42 mouse cellular contexts compared by ENCODE assay signal in the genomic region with DNA sequence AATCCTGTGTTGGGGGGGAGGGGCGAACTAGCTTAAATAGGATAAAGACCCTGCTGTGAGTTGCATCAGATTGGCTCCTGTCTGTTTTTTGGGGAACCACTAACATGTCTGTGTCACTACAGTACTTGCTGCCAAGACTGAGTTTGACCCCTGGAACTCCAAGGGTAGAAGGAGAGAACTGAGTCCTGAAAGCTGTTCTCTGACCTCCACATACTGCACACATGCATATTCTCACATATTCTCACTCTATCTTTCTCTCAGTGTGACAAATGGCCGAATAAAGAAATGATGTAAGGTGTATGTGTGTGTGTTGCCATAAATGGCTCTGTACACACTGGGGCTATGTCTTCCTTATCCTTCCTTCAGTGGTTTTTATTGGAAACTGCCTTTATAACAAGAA. TPM values are rescaled to one million over a fixed set of nuclear protein-coding genes. Genes with fewer than 3 reads are reported as not detected.
"Had no signal": no experiment of that assay in that cellular context is flagged by ENCODE, and none has a peak within 500 bp of the region (broad histone marks: within the 10 kb centered on the region; RNA-seq: fewer than 3 reads in every experiment).

No protein-coding gene starts in this region.

- H3K4me3 ChIP-seq: heart, embryonic 10.5 days; heart, embryonic 12.5 days; hindbrain, embryonic 13.5 days; hindbrain, embryonic 15.5 days; kidney, embryonic 15.5 days; limb, embryonic 13.5 days; limb, embryonic 15.5 days had no signal

- H3K9me3 ChIP-seq: heart, embryonic 10.5 days; hindbrain, embryonic 13.5 days; hindbrain, embryonic 15.5 days; kidney, embryonic 15.5 days; limb, embryonic 13.5 days; limb, embryonic 15.5 days had no signal

- H3K9ac ChIP-seq: forebrain, postnatal 0 days; heart, embryonic 12.5 days; hindbrain, embryonic 13.5 days; hindbrain, embryonic 15.5 days; kidney, embryonic 15.5 days; limb, embryonic 13.5 days; limb, embryonic 15.5 days had no signal

- H3K27me3 ChIP-seq: heart, embryonic 12.5 days; hindbrain, embryonic 13.5 days; hindbrain, embryonic 15.5 days; kidney, embryonic 15.5 days; limb, embryonic 13.5 days; limb, embryonic 15.5 days had no signal

- H3K4me2 ChIP-seq: heart, embryonic 12.5 days; hindbrain, embryonic 13.5 days; hindbrain, embryonic 15.5 days; kidney, embryonic 15.5 days; limb, embryonic 13.5 days; limb, embryonic 15.5 days had no signal

- ATAC-seq: forebrain, postnatal 0 days; hindbrain, postnatal 0 days; intestine, embryonic 16.5 days had no signal

- H3K27ac ChIP-seq: heart, embryonic 10.5 days; hindbrain, embryonic 13.5 days; hindbrain, embryonic 15.5 days; hindbrain, postnatal 0 days; kidney, embryonic 15.5 days; kidney, postnatal 0 days; limb, embryonic 13.5 days; limb, embryonic 15.5 days had no signal

- H3K4me1 ChIP-seq: heart, embryonic 10.5 days; heart, embryonic 12.5 days; hindbrain, embryonic 13.5 days; hindbrain, embryonic 15.5 days; kidney, embryonic 15.5 days; limb, embryonic 13.5 days; limb, embryonic 15.5 days had no signal

- DNase-seq: forebrain, postnatal 0 days; gastrocnemius, postnatal 14 days; gastrocnemius, postnatal 36 days; heart, adult 18-20 months; heart, postnatal 10 days; kidney, adult 11 months; kidney, adult 2 months; kidney, adult 9 months; kidney, postnatal 14 days; kidney, postnatal 36 days; layer of hippocampus, adult 9-11 months; layer of hippocampus, postnatal 36 days; left cerebral cortex, postnatal 4 days had no signal

- H3K36me3 ChIP-seq: heart, embryonic 10.5 days; heart, embryonic 12.5 days; hindbrain, embryonic 13.5 days; hindbrain, embryonic 15.5 days; kidney, embryonic 15.5 days; limb, embryonic 13.5 days; limb, embryonic 15.5 days had no signal

RNA-seq across cellular contexts. Expression of a gene that starts 37.0 kb away (rescaled TPM):
- total RNA-seq: forebrain, postnatal 0 days; gastrocnemius, adult 18-20 months; gastrocnemius, adult 8-10 months; gastrocnemius, postnatal 14 days; gastrocnemius, postnatal 36 days; heart, adult 18-20 months; heart, adult 8-10 months; heart, postnatal 10 days; heart, postnatal 25 days; hematopoietic stem cell, adult 5-6 weeks; hindbrain, postnatal 0 days; layer of hippocampus, adult 18-20 months; layer of hippocampus, adult 8-10 months; layer of hippocampus, postnatal 14 days; layer of hippocampus, postnatal 36 days; left cerebral cortex, adult 18-20 months; left cerebral cortex, adult 8-10 months; left cerebral cortex, postnatal 10 days; left cerebral cortex, postnatal 25 days; left cerebral cortex, postnatal 4 days had no signal
- polyA plus RNA-seq: forebrain, postnatal 0 days; gonadal fat pad, adult 2 months; heart, embryonic 10.5 days; heart, embryonic 12.5 days; heart, embryonic 14.5 days; heart, embryonic 16.5 days; hindbrain, embryonic 11.5 days; hindbrain, embryonic 13.5 days; hindbrain, embryonic 15.5 days; hindbrain, postnatal 0 days; intestine, embryonic 14.5 days; intestine, embryonic 16.5 days; kidney, adult 2 months; kidney, embryonic 15.5 days; kidney, postnatal 0 days; large intestine, adult 2 months; limb, embryonic 11.5 days; limb, embryonic 13.5 days; limb, embryonic 15.5 days had no signal
